Mouse (Mus musculus) gastrocnemius, postnatal 36 days (tissue): ENCODE measurements around the gene Tmem248. TPM values are rescaled to one million over a fixed set of nuclear protein-coding genes. Genes with fewer than 3 reads are reported as not detected.
A peak's percentile ranks its signal among the peaks of the same experiment; 100 is the strongest.
"Not testable (repeated sequence)": the region's sequence is repeated elsewhere in the genome, so short reads cannot be mapped to it uniquely, and the experiment has no call there.

ENCODE experiments used
- DNase-seq, 2 experiments: peaks; one replicate each; pipeline ENCODE4 v3.0.0; 2022
- intact Hi-C: fragments of 180-260 bp; cut with DNase I; formaldehyde crosslinking; loops from one replicate; pipeline ENCODE4 v1.15.1; 2025
- total RNA-seq, 2 experiments: library from RNA; stranded (reverse); gene quantifications; 2 replicates each; pipeline ENCODE4 v1.2.3; 2021

The Tmem248 gene
- total RNA-seq, 2 experiments from 2014 or later, result 30.9 to 43.7 TPM

- DNase-seq, result peak; percentile 95 to 97
- intact Hi-C loops, result no loop called here
Observed at GRCm38 (mm10) chr5:130255017-130255720, 38.3 kb downstream of the Tmem248 start, which contains the start of the genes Sbds and Tyw1. Sbds (minus strand) TSS chr5:130255530. Tyw1 (plus strand) TSS chr5:130255619.

DNA sequence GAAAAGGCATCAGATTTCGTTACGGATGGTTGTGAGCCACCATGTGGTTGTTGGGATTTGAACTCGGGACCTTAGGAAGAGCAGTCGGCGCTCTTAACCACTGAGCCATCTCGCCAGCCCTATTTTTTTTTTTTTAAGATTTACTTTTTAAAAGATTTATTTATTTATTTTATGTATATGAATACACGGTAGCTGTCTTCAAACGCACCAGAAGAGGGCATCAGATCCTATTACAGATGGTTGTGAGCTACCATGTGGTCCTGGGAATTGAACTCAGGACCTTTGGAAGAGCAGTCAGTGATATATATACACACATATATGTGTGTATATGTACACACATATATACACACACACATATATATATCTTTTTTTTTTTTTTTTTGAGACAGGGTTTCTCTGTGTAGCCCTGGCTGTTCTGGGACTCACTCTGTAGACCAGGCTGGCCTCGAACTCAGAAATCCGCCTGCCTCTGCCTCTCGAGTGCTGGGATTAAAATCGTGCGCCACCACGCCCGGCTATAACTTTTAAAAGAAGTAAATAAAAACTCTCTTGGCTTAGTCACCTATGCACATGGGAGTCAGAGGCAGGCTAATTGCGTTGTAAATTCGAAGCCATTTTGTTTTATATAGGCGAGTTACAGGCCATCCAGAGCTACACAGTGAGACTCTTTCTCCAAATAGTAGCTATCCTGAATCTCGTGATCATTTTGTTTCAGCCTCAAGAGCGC, 39.1 kb downstream of the Tmem248 start:
- DNase-seq, intact Hi-C loops: not testable (repeated sequence)

GRCm38 (mm10) chr5:130256678-130257271, 39.9 kb downstream of the Tmem248 start:
- intact Hi-C loops, result no loop called here
- DNase-seq, result peak; percentile 90 to 95

GRCm38 (mm10) chr5:130257303-130257702, 40.4 kb downstream of the Tmem248 start:
- intact Hi-C loops, result no loop called here
- no peak for DNase-seq

DNA sequence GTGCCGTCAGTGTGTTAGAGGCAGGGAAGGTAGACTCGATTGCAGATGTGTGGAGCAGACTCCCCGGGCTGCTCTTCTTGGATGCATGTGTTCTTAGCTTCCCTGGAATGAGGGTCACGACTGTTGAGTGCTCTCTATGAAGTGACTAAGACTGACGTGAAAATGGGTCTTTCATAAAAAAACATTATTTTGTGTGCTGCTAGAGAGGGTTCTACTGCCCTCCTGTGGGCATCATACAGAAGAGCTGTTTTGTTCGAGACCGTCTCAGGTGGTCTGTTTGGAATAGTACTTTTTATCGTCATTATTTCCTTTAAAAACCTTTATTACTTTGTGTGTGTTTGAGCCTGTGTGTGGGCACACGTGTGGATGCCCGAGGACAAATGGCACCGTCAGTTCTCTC, 46.6 kb downstream of the Tmem248 start:
- no peak for DNase-seq
- intact Hi-C loops, result no loop called here

DNA sequence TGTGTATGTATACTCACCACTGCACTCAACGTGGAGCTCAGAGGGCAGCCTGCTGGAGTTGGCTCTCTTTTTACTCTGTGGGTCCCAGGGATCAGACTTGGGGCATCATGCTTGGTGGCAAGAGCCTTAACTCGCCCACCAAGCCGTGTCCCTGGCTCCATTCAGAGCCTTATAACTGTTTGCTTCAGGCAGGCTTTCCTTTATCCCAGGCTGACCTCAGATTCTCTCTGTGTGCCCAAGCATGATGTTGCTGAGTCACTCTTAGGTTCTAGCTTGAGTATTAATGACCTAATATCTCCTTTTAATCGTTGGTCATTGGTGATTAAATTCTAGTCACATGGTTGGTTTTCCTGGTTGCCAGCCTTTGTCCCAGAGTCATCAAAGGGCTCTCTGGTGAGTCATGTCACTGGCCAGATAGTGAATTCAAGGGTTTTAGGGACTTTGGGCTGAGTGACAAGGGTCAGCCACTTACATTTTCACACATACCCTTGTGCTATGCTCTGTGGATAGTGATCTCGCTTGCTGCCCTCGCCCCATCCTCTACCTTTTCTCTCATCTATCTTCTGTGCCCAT, 47.6 kb downstream of the Tmem248 start:
- intact Hi-C loops, result no loop called here

GRCm38 (mm10) chr5:130266651-130267050, 49.8 kb downstream of the Tmem248 start:
- intact Hi-C loops, result no loop called here
- no peak for DNase-seq

More for the DNA sequence above, 47.6 kb downstream of the Tmem248 start:
- no peak for DNase-seq

DNA sequence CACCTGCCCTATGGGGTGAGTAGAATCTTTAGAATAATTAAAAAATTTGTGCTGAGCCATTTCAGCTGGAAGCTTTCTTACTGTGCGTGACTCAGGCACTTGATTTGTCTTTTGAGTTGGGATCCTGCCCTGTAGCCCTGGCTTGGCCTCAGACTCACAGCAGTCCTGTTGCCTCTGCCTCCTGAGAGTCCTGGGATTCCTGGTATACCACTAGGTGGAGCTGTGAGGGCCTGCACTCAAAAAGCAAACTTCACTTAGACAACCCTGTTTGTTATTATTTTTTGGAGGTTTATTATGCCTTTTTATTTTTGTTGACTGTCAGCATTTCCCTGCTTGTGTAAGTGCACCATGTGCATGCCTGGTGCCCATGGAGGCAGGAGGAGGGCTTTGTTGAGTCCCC, 50.4 kb downstream of the Tmem248 start:
- DNase-seq, result no peak

GRCm38 (mm10) chr5:130268976-130269375, 52.1 kb downstream of the Tmem248 start:
- DNase-seq, result no peak
- intact Hi-C loops, result no loop called here

More for the DNA sequence above, 50.4 kb downstream of the Tmem248 start:
- intact Hi-C loops, result no loop called here

GRCm38 (mm10) chr5:130272344-130272743, 55.5 kb downstream of the Tmem248 start:
- intact Hi-C loops, result loop anchor here (2.0 to 5.0 kb wide), 2 partner anchors 130 to 582 kb away; no protein-coding TSS in a partner anchor
- DNase-seq, result no peak

GRCm38 (mm10) chr5:130273046-130273445, 56.2 kb downstream of the Tmem248 start:
- no peak for DNase-seq
- intact Hi-C loops, result loop anchor here (2.0 to 5.0 kb wide), 2 partner anchors 129 to 582 kb away; no protein-coding TSS in a partner anchor

DNA sequence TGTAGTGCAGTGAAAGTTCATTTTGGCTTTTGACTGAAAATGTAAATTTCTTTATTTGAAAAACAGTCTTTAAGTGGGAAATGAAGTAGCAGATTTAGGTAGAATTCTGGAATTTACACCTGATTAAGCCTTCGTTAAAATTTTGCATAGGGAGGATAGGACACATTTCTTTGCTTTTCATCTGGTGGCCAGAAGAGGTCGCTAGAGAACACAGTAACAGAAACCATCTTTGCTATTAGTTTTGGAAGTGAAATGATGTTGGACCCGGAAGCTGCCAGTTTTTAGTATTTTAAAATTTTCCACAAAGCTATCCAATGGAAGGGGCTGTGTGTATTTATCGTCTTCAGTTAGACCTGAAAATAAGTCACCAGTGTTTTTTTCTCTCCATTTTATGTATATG, 58.6 kb downstream of the Tmem248 start:
- no peak for DNase-seq
- intact Hi-C loops, result no loop called here

DNA sequence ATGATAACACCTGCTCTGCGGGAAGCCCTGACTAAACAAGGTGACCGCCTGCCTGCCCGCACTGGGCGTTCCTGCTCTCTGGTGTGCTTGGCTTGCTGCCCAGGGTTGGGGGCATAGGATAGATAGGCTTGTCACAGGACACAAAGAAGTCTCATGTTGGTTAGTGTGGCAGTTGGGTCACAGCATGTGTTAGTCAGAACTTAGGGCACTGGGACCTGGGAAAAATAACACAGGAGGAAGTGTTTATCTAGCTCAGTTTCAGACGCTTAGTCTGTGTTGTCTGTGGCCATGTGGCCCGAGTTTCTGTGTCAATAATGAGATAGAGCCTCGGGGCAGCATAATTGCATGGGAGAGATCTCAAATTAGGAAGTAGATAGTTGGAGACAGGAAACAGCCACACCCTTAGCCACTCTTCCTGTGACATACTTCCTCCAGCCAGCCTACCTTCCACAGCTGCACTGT, 61.2 kb downstream of the Tmem248 start:
- no peak for DNase-seq
- intact Hi-C loops, result no loop called here

DNA sequence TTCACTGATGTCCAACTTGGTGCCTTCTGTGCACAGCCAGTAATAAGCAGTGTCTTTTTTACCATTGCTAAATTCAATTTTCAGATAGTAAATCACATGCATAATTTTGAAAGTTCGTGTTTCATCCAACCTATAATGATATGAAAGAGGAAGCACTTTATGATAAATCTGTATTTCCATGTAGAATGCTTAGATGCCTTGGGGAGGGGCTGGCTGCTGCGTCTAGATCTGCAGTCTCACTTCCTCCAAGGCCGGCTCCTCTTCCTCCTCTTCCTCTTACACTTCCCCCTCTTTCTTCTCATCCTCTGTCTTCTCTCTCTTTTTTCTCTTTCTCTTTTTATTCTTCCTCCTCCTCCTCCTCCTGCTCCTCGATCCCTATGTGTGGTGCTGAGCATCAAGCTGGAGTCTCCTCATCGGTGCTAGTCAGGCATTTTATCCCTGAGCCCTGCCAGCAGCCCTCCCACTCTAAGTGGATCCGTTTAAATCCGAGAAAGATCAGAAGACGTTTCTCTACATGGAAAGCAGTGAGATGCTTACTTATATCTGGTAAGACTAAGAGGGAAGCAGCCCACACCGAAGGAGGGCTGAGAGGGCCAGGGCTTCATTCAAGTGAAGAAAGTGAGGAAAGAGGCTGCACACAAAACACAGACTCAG, 66.3 kb downstream of the Tmem248 start:
- intact Hi-C loops, result loop anchor here (10.0 kb wide), 1 partner anchor 192 kb away; no protein-coding TSS in a partner anchor
- DNase-seq, result no peak

- intact Hi-C loops, result loop anchor here (10.0 kb wide), 1 partner anchor 187 kb away; no protein-coding TSS in a partner anchor
- DNase-seq, result no peak
Observed at GRCm38 (mm10) chr5:130288106-130288505, 71.2 kb downstream of the Tmem248 start.

DNA sequence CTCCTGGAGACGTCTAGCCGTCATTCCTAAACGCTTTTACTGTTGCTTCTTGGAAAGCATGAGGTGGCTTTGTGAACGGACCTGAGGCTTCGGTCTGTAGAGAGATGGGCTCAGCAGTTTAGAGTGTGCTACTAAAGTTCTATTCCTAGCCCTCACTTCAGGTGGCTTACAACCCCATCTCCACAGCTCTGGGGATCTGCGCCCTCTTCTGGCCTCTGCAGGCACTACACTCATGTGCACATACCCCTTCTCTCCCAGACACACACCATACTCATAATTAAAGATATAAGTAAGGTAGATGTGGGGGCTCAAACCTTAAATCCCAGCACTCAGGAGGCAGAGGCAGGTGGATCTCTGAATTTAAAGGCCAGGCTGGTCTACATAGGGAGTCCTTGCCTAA, 73.4 kb downstream of the Tmem248 start:
- DNase-seq, result no peak
- intact Hi-C loops, result no loop called here

DNA sequence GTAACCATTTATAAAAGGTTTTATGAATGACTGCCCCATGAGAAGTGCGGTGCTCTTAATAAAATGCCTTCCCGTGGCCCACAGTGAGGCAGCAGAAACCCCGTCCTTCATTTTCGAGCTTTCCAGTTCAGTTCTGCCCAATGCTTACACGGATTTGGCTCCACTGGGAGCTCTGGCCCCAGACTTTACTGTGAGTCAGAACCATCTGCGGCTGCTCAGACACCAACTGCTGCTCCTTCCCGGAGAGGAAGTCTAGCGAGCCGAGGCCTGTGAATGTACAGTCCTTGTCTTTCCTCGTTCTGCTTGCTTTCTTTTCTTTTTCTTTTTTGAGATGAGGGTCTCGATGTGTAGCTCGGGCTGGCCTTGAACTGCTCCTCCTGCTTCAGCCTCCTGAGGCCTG, 73.9 kb downstream of the Tmem248 start:
- intact Hi-C loops, result no loop called here
- no peak for DNase-seq

GRCm38 (mm10) chr5:130292976-130293375, 76.1 kb downstream of the Tmem248 start:
- DNase-seq, result no peak
- intact Hi-C loops, result no loop called here
